Mouse (Mus musculus) embryonic facial prominence, embryonic 14.5 days (tissue): ENCODE measurements at regions not wholly inside any gene's neighbourhood (a gene's known extent, or its start where the extent isn't known, plus 50 kb on each side); places are given as distances from the start of the nearest gene placed in this dataset.

Experiments used
- ATAC-seq: fragments of 200-750 bp; cut with Nextera tagmentation; 2 replicates; pipeline ENCODE4 v1.8.0; 2017; ENCODE audit warnings: low read depth, moderate number of reproducible peaks, moderate TSS enrichment
- DNase-seq: peaks from one replicate; pipeline ENCODE4 v3.0.0-alpha.2; 2015; ENCODE audit warnings: low spot score
- H3K27ac ChIP-seq: fragments of 300-500 bp; sonication (generic); replicated peaks from 2 replicates; pipeline ENCODE4 v1.5.1; 2014; ENCODE audit warnings: low read depth, mild to moderate bottlenecking, low read length, moderate library complexity
- H3K27me3 ChIP-seq: fragments of 300-500 bp; sonication (generic); replicated peaks from 2 replicates; pipeline ENCODE4 v1.6.1; 2014; ENCODE audit warnings: low read length; ENCODE audit not compliant: control insufficient read depth, insufficient read depth
- H3K36me3 ChIP-seq: fragments of 300-500 bp; sonication (generic); 2 replicates; pipeline ENCODE4 v1.6.1; 2014; ENCODE audit warnings: low read length, mixed read lengths; ENCODE audit not compliant: control insufficient read depth, insufficient read depth
- H3K4me1 ChIP-seq: fragments of 300-500 bp; sonication (generic); 2 replicates; pipeline ENCODE4 v1.6.1; 2014; ENCODE audit warnings: antibody characterized with exemption, low read length; ENCODE audit not compliant: control insufficient read depth, insufficient read depth
- H3K4me2 ChIP-seq: fragments of 300-500 bp; sonication (generic); 2 replicates; pipeline ENCODE4 v1.6.1; 2014; ENCODE audit warnings: low read depth, mild to moderate bottlenecking, low read length, moderate library complexity, mixed read lengths
- H3K4me3 ChIP-seq: fragments of 300-500 bp; sonication (generic); 2 replicates; pipeline ENCODE4 v1.5.1; 2014; ENCODE audit warnings: low read depth, mild to moderate bottlenecking, low read length
- H3K9ac ChIP-seq: fragments of 300-500 bp; sonication (generic); 2 replicates; pipeline ENCODE4 v1.6.1; 2014; ENCODE audit warnings: low read depth, mild to moderate bottlenecking, low read length, moderate library complexity, mixed read lengths
- H3K9me3 ChIP-seq: fragments of 300-500 bp; sonication (generic); 2 replicates; pipeline ENCODE4 v1.6.1; 2016; ENCODE audit warnings: low read length; ENCODE audit not compliant: control insufficient read depth
- WGBS: fragments of 180-500 bp; shearing (Covaris S2); extraction: QIAGEN DNeasy Blood & Tissue Kit; methylation state at CpG from one replicate; pipeline ENCODE4 v1.1.7; 2014; 5-methylcytosine and 5-hydroxymethylcytosine counted together

DNA sequence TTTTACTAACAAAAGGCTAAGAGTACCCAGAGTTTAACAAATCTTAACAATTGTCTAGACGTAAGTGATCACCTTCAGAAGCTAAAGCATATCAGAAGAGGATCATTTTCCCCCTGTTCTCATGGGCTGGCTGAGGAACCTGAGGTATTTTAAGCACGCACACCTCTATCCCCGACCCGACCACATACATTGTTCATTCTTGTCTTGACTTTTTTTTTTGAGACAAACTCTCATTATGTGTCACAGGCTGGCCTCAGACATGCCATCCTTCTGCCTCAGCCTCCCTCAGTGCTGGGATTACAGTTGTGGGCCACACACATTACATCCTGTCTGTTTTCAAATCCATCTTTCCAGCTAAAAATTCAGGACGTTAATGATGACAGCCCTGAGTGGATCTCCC, 105.7 kb upstream of the Lmo4 start:
- Histone ChIP-seq H3K9me3 (no peaks in the 10 kb centered on the region), H3K4me3 (no peak overlapping the region), H3K9ac (no peak overlapping the region), H3K4me2 (no peak overlapping the region), H3K27ac (no peak overlapping the region), H3K36me3 (no peaks in the 10 kb centered on the region), H3K27me3 (0 out of 2 replicates have a peak, but pooled peaks cover 3% of the 10 kb centered on the region), H3K4me1 (no peaks in the 10 kb centered on the region; the same call in 1 of the 2 replicates)
- ATAC-seq: no peak
- DNase-seq: no peak
- WGBS: 80% methylated on average over 5 of the region's 5 CpGs

DNA sequence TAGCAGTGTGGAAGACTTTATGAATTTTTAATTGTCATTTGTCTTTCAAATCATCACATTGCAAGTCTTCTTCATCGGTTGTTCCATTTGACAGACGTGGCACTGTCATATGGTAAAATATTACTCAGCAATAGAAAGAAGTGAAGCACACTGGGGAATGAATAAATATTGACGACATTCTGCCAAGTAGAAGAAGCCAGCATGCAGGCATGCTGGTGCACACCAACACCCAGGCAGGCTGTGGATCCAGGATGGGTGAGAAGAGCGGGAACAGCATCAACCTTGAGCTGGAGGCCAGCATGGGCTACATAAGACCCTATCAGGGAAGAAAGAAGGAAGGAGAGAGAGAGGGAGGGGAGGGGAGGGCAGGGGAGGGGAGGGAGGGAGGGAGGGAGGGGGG, 103.6 kb upstream of the Lmo4 start:
- Histone ChIP-seq H3K27ac (no peak overlapping the region), H3K9me3 (no peaks in the 10 kb centered on the region), H3K4me1 (no peaks in the 10 kb centered on the region; the same call in 1 of the 2 replicates), H3K36me3 (no peaks in the 10 kb centered on the region), H3K4me3 (no peak overlapping the region), H3K4me2 (no peak overlapping the region), H3K9ac (no peak overlapping the region), H3K27me3 (0 out of 2 replicates have a peak, but pooled peaks cover 3% of the 10 kb centered on the region)
- ATAC-seq: no peak
- 86% methylated on average over 4 of the region's 4 CpGs for WGBS
- no peak for DNase-seq

DNA sequence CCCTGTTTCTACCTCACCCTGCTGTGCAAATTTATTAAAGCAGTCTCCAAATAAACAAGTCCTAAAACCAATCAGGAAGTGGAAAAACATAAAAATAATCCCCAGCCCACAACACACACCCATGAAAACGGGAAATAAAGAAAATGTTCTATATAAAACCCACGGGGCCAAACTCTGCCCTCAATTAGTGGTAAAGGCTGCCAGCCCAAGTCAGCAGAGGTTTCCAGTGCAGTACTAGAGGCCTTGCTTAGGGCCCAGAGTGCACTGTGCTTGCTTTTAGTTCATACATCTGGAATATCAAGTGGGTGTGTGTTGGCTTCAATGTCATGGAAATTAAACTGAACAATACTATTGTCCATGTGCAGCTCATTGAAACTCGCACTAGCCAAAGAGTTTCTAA, 102.5 kb upstream of the Lmo4 start:
- no peak overlapping the region for H3K4me3 ChIP-seq
- H3K27ac ChIP-seq: no peak overlapping the region
- DNase-seq (peak; percentile 53), ATAC-seq (no peak)
- no peak overlapping the region for H3K9ac ChIP-seq
- H3K36me3 ChIP-seq: no peaks in the 10 kb centered on the region
- 0 out of 2 replicates have a peak, but pooled peaks cover 3% of the 10 kb centered on the region for H3K27me3 ChIP-seq
- H3K4me1 ChIP-seq: no peaks in the 10 kb centered on the region; the same call in 1 of the 2 replicates
- no peak overlapping the region for H3K4me2 ChIP-seq
- WGBS: 66% methylated on average over 3 of the region's 3 CpGs
- no peaks in the 10 kb centered on the region for H3K9me3 ChIP-seq

DNA sequence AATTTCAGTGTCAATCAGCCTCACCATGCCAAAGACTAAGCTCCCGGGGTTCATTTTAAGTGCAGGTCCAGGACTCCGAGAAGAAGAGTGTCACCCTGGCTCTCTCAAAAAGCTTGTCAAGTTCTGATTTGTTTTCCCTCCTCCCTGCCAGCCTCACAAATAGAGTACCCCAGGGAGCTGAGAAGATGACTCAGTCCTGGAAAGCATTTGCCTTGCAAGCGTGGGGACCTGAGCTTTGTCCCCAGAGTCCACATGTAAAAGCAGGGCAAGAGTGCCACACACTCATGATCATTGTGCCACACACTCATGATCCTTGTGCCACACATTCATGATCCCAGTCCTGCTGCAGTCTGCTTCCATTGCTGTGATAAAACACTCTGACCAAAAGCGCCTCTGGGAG, 100.4 kb upstream of the Lmo4 start:
- Histone ChIP-seq H3K4me2 (no peak overlapping the region), H3K9ac (no peak overlapping the region), H3K4me1 (no peaks in the 10 kb centered on the region; the same call in 1 of the 2 replicates), H3K9me3 (no peaks in the 10 kb centered on the region), H3K36me3 (no peaks in the 10 kb centered on the region), H3K27me3 (no peaks in the 10 kb centered on the region), H3K4me3 (no peak overlapping the region), H3K27ac (no peak overlapping the region)
- 55% methylated on average over 4 of the region's 4 CpGs for WGBS
- ATAC-seq (no peak), DNase-seq (no peak)

DNA sequence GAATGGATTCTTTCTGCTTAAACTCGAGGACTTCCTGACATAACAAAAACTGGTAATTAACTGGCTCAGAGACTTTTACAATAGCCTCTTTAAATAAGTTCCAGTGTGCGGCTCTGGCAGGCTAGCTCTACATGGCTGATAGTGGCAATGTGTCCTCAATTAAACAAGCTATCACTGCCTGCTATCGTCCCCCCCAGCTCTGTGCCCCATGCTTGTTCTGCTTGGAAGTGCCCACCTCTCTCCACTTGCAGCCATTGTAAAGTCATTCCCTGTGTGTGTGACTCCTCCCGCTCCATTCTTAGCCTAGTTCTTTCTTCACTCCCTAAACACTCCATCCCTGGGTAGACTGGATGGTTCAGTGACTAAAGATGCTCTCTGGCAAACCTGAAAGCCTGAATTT, 99.9 kb upstream of the Lmo4 start:
- Histone ChIP-seq H3K27me3 (no peaks in the 10 kb centered on the region), H3K36me3 (no peaks in the 10 kb centered on the region), H3K9ac (no peak overlapping the region), H3K27ac (no peak overlapping the region), H3K4me3 (no peak overlapping the region), H3K9me3 (no peaks in the 10 kb centered on the region), H3K4me1 (no peaks in the 10 kb centered on the region; the same call in 1 of the 2 replicates), H3K4me2 (no peak overlapping the region)
- 30% methylated on average over 4 of the region's 4 CpGs for WGBS
- no peak for ATAC-seq
- DNase-seq: no peak

DNA sequence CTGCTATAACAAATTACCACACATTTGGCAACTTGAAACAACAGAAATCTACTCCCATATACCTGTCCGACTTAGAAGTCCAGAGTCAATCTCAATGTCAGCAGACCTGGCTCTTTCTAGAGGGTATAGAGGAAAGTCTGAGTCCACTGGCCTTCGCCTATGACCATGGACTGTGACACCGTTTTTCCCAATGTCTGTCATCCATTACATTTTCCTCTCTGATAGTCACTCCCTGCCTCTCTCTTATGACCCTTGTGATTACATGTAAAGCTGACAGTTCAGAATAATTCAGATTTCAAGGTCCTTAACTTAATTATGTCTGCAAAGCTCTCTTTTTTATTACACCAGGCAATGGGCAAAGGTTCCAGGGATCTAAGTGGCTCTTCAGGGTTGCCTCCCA, 97.6 kb upstream of the Lmo4 start:
- ATAC-seq (no peak), DNase-seq (no peak)
- Histone ChIP-seq H3K9me3 (no peaks in the 10 kb centered on the region), H3K36me3 (no peaks in the 10 kb centered on the region), H3K4me2 (no peak overlapping the region), H3K4me1 (no peaks in the 10 kb centered on the region), H3K4me3 (no peak overlapping the region), H3K9ac (no peak overlapping the region), H3K27ac (no peak overlapping the region), H3K27me3 (no peaks in the 10 kb centered on the region)
- WGBS: 85% methylated on average over 3 of the region's 3 CpGs

DNA sequence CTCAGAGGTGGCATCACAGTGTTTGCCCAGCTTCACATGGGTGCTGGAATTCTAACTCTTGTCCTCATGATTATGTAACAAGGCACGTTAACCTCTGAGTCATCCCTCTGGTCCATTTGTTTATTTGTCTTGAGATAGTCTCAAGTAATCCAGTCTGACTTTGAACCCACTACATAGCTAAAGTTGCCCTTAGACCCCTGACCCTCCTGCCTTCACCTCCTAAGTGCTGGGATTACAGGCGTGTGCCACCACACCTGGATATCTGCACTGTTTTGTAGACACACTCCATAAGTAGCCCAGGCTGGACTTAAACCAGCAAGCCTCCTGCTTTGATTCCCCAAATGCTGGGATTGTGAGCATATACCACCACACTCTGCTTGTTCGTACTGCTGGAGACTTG, 96.0 kb upstream of the Lmo4 start:
- 83% methylated on average over 3 of the region's 3 CpGs for WGBS
- H3K27ac ChIP-seq: no peak overlapping the region
- no peak overlapping the region for H3K4me2 ChIP-seq
- no peak overlapping the region for H3K4me3 ChIP-seq
- no peak for DNase-seq
- ATAC-seq: no peak
- no peaks in the 10 kb centered on the region for H3K27me3 ChIP-seq
- no peaks in the 10 kb centered on the region for H3K9me3 ChIP-seq
- no peaks in the 10 kb centered on the region for H3K4me1 ChIP-seq
- H3K36me3 ChIP-seq: no peaks in the 10 kb centered on the region
- no peak overlapping the region for H3K9ac ChIP-seq

DNA sequence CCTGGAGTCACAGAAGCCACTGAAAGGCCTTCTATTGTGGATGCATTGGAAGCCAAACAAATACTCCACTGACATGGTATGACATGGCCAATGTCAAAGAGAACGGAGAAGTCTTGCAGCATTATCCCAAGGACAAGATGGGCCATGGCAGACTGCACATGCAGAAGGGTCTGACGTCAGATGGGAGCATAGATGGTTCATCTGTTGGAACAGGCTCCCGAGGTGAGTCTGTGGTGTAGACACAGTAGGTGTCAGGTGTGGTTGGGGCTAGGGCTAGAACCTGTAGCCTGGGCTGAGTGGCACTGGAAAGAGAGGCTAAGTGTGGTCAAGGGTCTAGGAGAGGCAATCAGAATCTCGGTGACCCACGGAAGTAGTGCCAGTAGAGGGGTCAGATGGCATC, 94.2 kb upstream of the Lmo4 start:
- H3K4me3 ChIP-seq: no peak overlapping the region
- H3K4me1 ChIP-seq: no peaks in the 10 kb centered on the region
- H3K27me3 ChIP-seq: no peaks in the 10 kb centered on the region
- DNase-seq (no peak), ATAC-seq (no peak)
- no peaks in the 10 kb centered on the region for H3K9me3 ChIP-seq
- no peak overlapping the region for H3K9ac ChIP-seq
- no peaks in the 10 kb centered on the region for H3K36me3 ChIP-seq
- 91% methylated on average over 5 of the region's 5 CpGs for WGBS
- no peak overlapping the region for H3K4me2 ChIP-seq
- H3K27ac ChIP-seq: no peak overlapping the region

DNA sequence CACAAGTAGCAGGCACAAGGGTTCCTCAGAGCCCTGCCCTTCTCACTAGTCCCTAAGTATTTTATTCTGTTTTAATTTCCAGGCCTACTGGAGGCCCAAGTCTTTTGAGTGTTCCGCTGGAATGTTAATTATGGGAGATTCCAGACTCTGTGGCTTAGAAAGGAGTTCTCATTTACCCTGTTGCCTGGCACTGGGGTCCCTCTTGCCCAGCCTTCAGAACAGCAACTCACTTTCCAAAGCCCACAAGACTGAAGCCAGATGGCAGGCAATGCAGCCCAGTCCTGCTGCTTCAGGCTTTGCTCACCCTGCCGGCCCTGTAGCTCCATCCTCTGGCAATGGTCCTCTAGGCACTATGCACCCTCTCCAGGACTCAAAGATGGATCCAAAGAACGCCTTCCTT, 84.5 kb upstream of the Lmo4 start:
- no peaks in the 10 kb centered on the region for H3K27me3 ChIP-seq
- no peak; the same call in 1 of the 2 replicates for ATAC-seq
- no peaks in the 10 kb centered on the region for H3K9me3 ChIP-seq
- 66% methylated on average over 3 of the region's 3 CpGs for WGBS
- no peak overlapping the region for H3K4me3 ChIP-seq
- H3K9ac ChIP-seq: no peak overlapping the region
- H3K4me2 ChIP-seq: no peak overlapping the region
- no peaks in the 10 kb centered on the region for H3K36me3 ChIP-seq
- DNase-seq: peak; percentile 54
- H3K4me1 ChIP-seq: no peaks in the 10 kb centered on the region
- no peak overlapping the region for H3K27ac ChIP-seq
